Mouse (Mus musculus) forelimb bud, embryonic 11.5 days (tissue): Measurements from ENCODE around the gene Atg101.
A peak's percentile ranks its signal among the peaks of the same experiment; 100 is the strongest.

ENCODE experiments used
- DNase-seq: peaks from one replicate; pipeline ENCODE4 v3.0.0-alpha.2; 2012; ENCODE audit warnings: low read depth, low spot score

Atg101 gene

DNA sequence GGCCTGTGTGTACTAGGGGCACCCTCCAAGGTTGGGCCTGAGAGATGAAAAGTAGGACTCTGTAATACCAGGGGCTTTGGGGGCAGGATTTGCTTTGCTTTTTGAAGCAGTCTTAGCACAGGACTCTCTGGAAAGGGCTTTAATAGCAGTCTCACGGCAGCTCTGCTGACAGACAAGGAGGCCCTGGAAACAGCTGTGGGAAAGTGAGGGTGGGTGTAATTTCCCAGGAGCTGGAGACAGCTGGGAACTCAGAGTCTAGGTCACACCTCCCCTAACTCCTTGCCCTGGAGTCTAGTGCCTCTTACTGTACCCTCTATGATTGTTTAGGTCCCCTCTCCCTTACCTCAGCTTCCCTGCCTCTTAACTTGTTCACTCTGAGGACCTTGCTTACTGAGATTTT lies 49.1 kb downstream of the Atg101 start:
- no peak for DNase-seq

GRCm38 (mm10) chr15:101333648-101334047 lies 49.6 kb downstream of the Atg101 start:
- no peak for DNase-seq

- peak; percentile 34 for DNase-seq
Observed at GRCm38 (mm10) chr15:101336474-101337174, 52.6 kb downstream of the Atg101 start.

- DNase-seq, result no peak
Observed at GRCm38 (mm10) chr15:101338359-101338758, 54.3 kb downstream of the Atg101 start.

DNA sequence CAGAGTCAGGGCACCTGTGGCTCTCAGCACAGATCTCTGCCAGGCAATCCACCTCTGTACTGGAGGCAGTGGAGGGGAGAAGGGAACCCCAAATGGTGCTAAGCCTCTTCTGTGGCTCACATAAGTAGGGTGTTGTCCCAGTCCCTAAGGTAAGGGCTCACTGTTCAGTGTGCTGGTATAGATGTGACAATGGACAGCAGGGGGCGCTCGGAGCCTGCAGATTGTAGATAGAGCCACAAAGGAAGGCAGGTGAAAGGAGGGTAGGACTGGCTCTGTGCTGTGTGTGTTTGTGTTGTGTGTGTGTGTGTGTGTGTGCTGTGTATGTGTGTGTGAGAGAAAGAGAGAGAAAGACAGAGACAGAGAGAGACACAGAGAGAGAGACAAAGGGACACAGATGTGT lies 55.5 kb downstream of the Atg101 start:
- peak; percentile 85 for DNase-seq
